Mouse (Mus musculus): ENCODE data around the gene Ppm1m.

- TF ChIP-seq CTCF (IDR thresholded peaks at IDR 0.05; ENCODE audit: extremely low read depth, insufficient read depth, low read length) (no peak), POLR2A (IDR thresholded peaks at IDR 0.05; ENCODE audit: extremely low read depth, insufficient read depth, low read length) (no peak)
Measured at GRCm38 (mm10) chr9:106176769-106177168, 22.8 kb downstream of the Ppm1m start.
